In genomic region chr7:16804409-16805028, GRCm38 (mm10) we compare ENCODE assay signal across 9 mouse cellular contexts. TPM values are rescaled to one million over a fixed set of nuclear protein-coding genes. Genes with fewer than 3 reads are reported as not detected.
A peak's percentile ranks its signal among the peaks of the same experiment; 100 is the strongest.
DNase-seq lines count a peak whose midpoint lies in the region; ATAC-seq and TF ChIP-seq lines count a peak whose summit lies in the region.
"Had no signal": no experiment of that assay in that cellular context is flagged by ENCODE, and none has a peak within 500 bp of the region (broad histone marks: within the 10 kb centered on the region; RNA-seq: fewer than 3 reads in every experiment).

No protein-coding gene starts in this region.

- H3K27me3 ChIP-seq in intestine, embryonic 14.5 days (replicated peaks; ENCODE audit: control insufficient read depth, insufficient read depth, low read length): no peaks in the 10 kb centered on the region
- no peaks in the 10 kb centered on the region for H3K27me3 ChIP-seq in intestine, embryonic 15.5 days (replicated peaks)
- H3K27me3 ChIP-seq in ES-Bruce4 (ENCODE audit: control insufficient read depth, insufficient read depth, low read length, poor library complexity, severe bottlenecking): no peaks in the 10 kb centered on the region
- no peaks in the 10 kb centered on the region for H3K27me3 ChIP-seq in forebrain, embryonic 16.5 days (replicated peaks; ENCODE audit: control insufficient read depth, insufficient read depth, low read length)
- no peaks in the 10 kb centered on the region for H3K27me3 ChIP-seq in heart, embryonic 10.5 days (ENCODE audit: insufficient read depth, poor library complexity, severe bottlenecking)
- H3K27me3 ChIP-seq: limb, embryonic 13.5 days had no signal

- no peak overlapping the region for H3K4me2 ChIP-seq in intestine, embryonic 14.5 days (ENCODE audit: low read length)
- no peak overlapping the region for H3K4me2 ChIP-seq in intestine, embryonic 15.5 days (replicated peaks)
- H3K4me2 ChIP-seq in forebrain, embryonic 16.5 days (ENCODE audit: low read length): no peak overlapping the region
- H3K4me2 ChIP-seq: limb, embryonic 13.5 days had no signal

- no peak for DNase-seq in intestine, embryonic 14.5 days (ENCODE audit: low spot score)
- no peak for DNase-seq in ovary, postnatal 14 days (ENCODE audit: low spot score)
- no peak for DNase-seq in heart, embryonic 10.5 days (ENCODE audit: low spot score)
- DNase-seq in frontal cortex, postnatal 36 days (ENCODE audit: low spot score in 2 of 2): no peak

- 0 out of 2 replicates have a peak, but pooled peaks have one; percentile 26 for ATAC-seq in intestine, embryonic 14.5 days (replicated peaks; ENCODE audit: low FRiP score, low TSS enrichment, low read depth)
- ATAC-seq in intestine, embryonic 15.5 days: no peak; the same call in 1 of the 2 replicates
- ATAC-seq in forebrain, embryonic 16.5 days: peak; percentile 33; the same call in 1 of the 2 replicates
- peak; percentile 81 for ATAC-seq in megakaryocyte-erythroid progenitor cell, adult 5-6 weeks (replicated peaks; ENCODE audit: low FRiP score, low TSS enrichment, poor library complexity, severe bottlenecking)

- H3K9ac ChIP-seq in intestine, embryonic 14.5 days (ENCODE audit: low read length): no peak overlapping the region
- no peak overlapping the region for H3K9ac ChIP-seq in intestine, embryonic 15.5 days
- H3K9ac ChIP-seq in ES-Bruce4 (ENCODE audit: low read depth, poor library complexity, severe bottlenecking): no peak overlapping the region
- H3K9ac ChIP-seq in forebrain, embryonic 16.5 days (replicated peaks; ENCODE audit: low read depth, low read length): no peak overlapping the region
- H3K9ac ChIP-seq: limb, embryonic 13.5 days had no signal

- no peak overlapping the region for H3K27ac ChIP-seq in intestine, embryonic 14.5 days (ENCODE audit: low read depth)
- H3K27ac ChIP-seq in intestine, embryonic 15.5 days: no peak overlapping the region
- H3K27ac ChIP-seq in ES-Bruce4 (ENCODE audit: insufficient read depth, low read length): no peak overlapping the region
- H3K27ac ChIP-seq in forebrain, embryonic 16.5 days (ENCODE audit: low read length): no peak overlapping the region
- H3K27ac ChIP-seq in heart, embryonic 10.5 days: no peak overlapping the region
- H3K27ac ChIP-seq: limb, embryonic 13.5 days had no signal

- TF ChIP-seq CTCF in ES-Bruce4 (IDR thresholded peaks at IDR 0.05; ENCODE audit: low read depth, low read length): peak; percentile 17

- TF ChIP-seq POLR2A in ES-Bruce4 (IDR thresholded peaks at IDR 0.05; ENCODE audit: insufficient read depth, low read length): no peak

- H3K9me3 ChIP-seq in intestine, embryonic 14.5 days (ENCODE audit: control insufficient read depth, low read length): no peaks in the 10 kb centered on the region
- H3K9me3 ChIP-seq in intestine, embryonic 15.5 days: no peaks in the 10 kb centered on the region
- no peaks in the 10 kb centered on the region for H3K9me3 ChIP-seq in ES-Bruce4 (replicated peaks; ENCODE audit: control insufficient read depth, insufficient read depth, low read length, poor library complexity, severe bottlenecking)
- H3K9me3 ChIP-seq in forebrain, embryonic 16.5 days (ENCODE audit: control insufficient read depth, low read length): no peaks in the 10 kb centered on the region
- no peaks in the 10 kb centered on the region for H3K9me3 ChIP-seq in heart, embryonic 10.5 days
- H3K9me3 ChIP-seq: limb, embryonic 13.5 days had no signal

- peaks cover 16% of the 10 kb centered on the region for H3K36me3 ChIP-seq in intestine, embryonic 14.5 days (ENCODE audit: control insufficient read depth, insufficient read depth, low read length)
- H3K36me3 ChIP-seq in intestine, embryonic 15.5 days: no peaks in the 10 kb centered on the region
- no peaks in the 10 kb centered on the region for H3K36me3 ChIP-seq in ES-Bruce4 (ENCODE audit: control insufficient read depth, insufficient read depth, low read length, poor library complexity, severe bottlenecking)
- H3K36me3 ChIP-seq in forebrain, embryonic 16.5 days (ENCODE audit: control insufficient read depth, insufficient read depth): no peaks in the 10 kb centered on the region
- H3K36me3 ChIP-seq in heart, embryonic 10.5 days: peaks cover 24% of the 10 kb centered on the region

- H3K4me1 ChIP-seq in intestine, embryonic 14.5 days (replicated peaks; ENCODE audit: control insufficient read depth, insufficient read depth, low read length): no peaks in the 10 kb centered on the region; the same call in 1 of the 2 replicates
- H3K4me1 ChIP-seq in intestine, embryonic 15.5 days (replicated peaks): 0 out of 2 replicates have a peak, but pooled peaks cover 3% of the 10 kb centered on the region
- H3K4me1 ChIP-seq in ES-Bruce4 (ENCODE audit: control insufficient read depth, insufficient read depth, low read length): no peaks in the 10 kb centered on the region
- H3K4me1 ChIP-seq in forebrain, embryonic 16.5 days (replicated peaks; ENCODE audit: control insufficient read depth, insufficient read depth, low read length): 0 out of 2 replicates have a peak, but pooled peaks cover 1% of the 10 kb centered on the region
- H3K4me1 ChIP-seq in heart, embryonic 10.5 days: no peaks in the 10 kb centered on the region

- TF ChIP-seq EP300 in ES-Bruce4 (IDR thresholded peaks at IDR 0.05; ENCODE audit: insufficient read depth, low read depth, low read length): no peak

- no peak overlapping the region for H3K4me3 ChIP-seq in intestine, embryonic 14.5 days (ENCODE audit: low read depth, low read length)
- no peak overlapping the region for H3K4me3 ChIP-seq in intestine, embryonic 15.5 days (replicated peaks)
- H3K4me3 ChIP-seq in ES-Bruce4 (ENCODE audit: low read depth, low read length): no peak overlapping the region
- no peak overlapping the region for H3K4me3 ChIP-seq in forebrain, embryonic 16.5 days (replicated peaks; ENCODE audit: low read length)
- no peak overlapping the region for H3K4me3 ChIP-seq in heart, embryonic 10.5 days
- H3K4me3 ChIP-seq: limb, embryonic 13.5 days had no signal

- 35% methylated on average over 8 of the region's 8 CpGs for WGBS in intestine, embryonic 14.5 days
- WGBS in intestine, embryonic 15.5 days: 38% methylated on average over 8 of the region's 8 CpGs
- WGBS in forebrain, embryonic 16.5 days: 31% methylated on average over 8 of the region's 8 CpGs
- WGBS in heart, embryonic 10.5 days: 32% methylated on average over 8 of the region's 8 CpGs

RNA-seq across cellular contexts. Expression of gene Strn4, which starts 11.2 kb away (rescaled TPM):
- 107 and 111 TPM in 2 replicates for polyA plus RNA-seq in intestine, embryonic 14.5 days (2014; fragmentation: Nextera tagmentation; extraction: Ambion mirVana)
- polyA plus RNA-seq in intestine, embryonic 15.5 days (2015; fragmentation: Nextera tagmentation; extraction: Ambion mirVana): 77.3 and 85.5 TPM in 2 replicates
- 53.5 and 55.5 TPM in 2 replicates for polyA plus RNA-seq in ES-Bruce4 (2011; ENCODE audit: insufficient read depth, insufficient read length, low read depth, missing spikeins)
- 189 and 204 TPM in 2 replicates for polyA plus RNA-seq in forebrain, embryonic 16.5 days (2015; fragmentation: Nextera tagmentation; extraction: Ambion mirVana)
- 62.0 and 66.6 TPM in 2 replicates for total RNA-seq in megakaryocyte-erythroid progenitor cell, adult 5-6 weeks (2014; fragmentation: Nextera tagmentation)
- total RNA-seq in megakaryocyte-erythroid progenitor cell, adult 5-6 weeks (2017): 63.9 and 71.1 TPM in 2 replicates
- polyA plus RNA-seq in heart, embryonic 10.5 days (2016; fragmentation: Nextera tagmentation; extraction: Ambion mirVana): 101 and 107 TPM in 2 replicates

RNA-seq across cellular contexts. Expression of gene Fkrp, which starts 12.0 kb away (rescaled TPM):
- 27.5 and 28.3 TPM in 2 replicates for polyA plus RNA-seq in intestine, embryonic 14.5 days (2014; fragmentation: Nextera tagmentation; extraction: Ambion mirVana)
- 25.1 and 25.6 TPM in 2 replicates for polyA plus RNA-seq in intestine, embryonic 15.5 days (2015; fragmentation: Nextera tagmentation; extraction: Ambion mirVana)
- 14.7 and 17.4 TPM in 2 replicates for polyA plus RNA-seq in ES-Bruce4 (2011; ENCODE audit: insufficient read depth, insufficient read length, low read depth, missing spikeins)
- polyA plus RNA-seq in forebrain, embryonic 16.5 days (2015; fragmentation: Nextera tagmentation; extraction: Ambion mirVana): 23.1 and 29.0 TPM in 2 replicates
- 14.4 and 21.5 TPM in 2 replicates for total RNA-seq in megakaryocyte-erythroid progenitor cell, adult 5-6 weeks (2014; fragmentation: Nextera tagmentation)
- total RNA-seq in megakaryocyte-erythroid progenitor cell, adult 5-6 weeks (2017): 8.9 and 15.8 TPM in 2 replicates
- polyA plus RNA-seq in heart, embryonic 10.5 days (2016; fragmentation: Nextera tagmentation; extraction: Ambion mirVana): 29.5 and 36.7 TPM in 2 replicates

RNA-seq across cellular contexts. Expression of gene Slc1a5, which starts 23.4 kb away (rescaled TPM):
- polyA plus RNA-seq in intestine, embryonic 14.5 days (2014; fragmentation: Nextera tagmentation; extraction: Ambion mirVana): 41.5 and 43.9 TPM in 2 replicates
- polyA plus RNA-seq in intestine, embryonic 15.5 days (2015; fragmentation: Nextera tagmentation; extraction: Ambion mirVana): 61.8 and 64.0 TPM in 2 replicates
- polyA plus RNA-seq in ES-Bruce4 (2011; ENCODE audit: insufficient read depth, insufficient read length, low read depth, missing spikeins): 101 and 108 TPM in 2 replicates
- 9.8 and 10.7 TPM in 2 replicates for polyA plus RNA-seq in forebrain, embryonic 16.5 days (2015; fragmentation: Nextera tagmentation; extraction: Ambion mirVana)
- total RNA-seq in megakaryocyte-erythroid progenitor cell, adult 5-6 weeks (2014; fragmentation: Nextera tagmentation): 102 and 107 TPM in 2 replicates
- 31.8 and 36.1 TPM in 2 replicates for total RNA-seq in megakaryocyte-erythroid progenitor cell, adult 5-6 weeks (2017)
- polyA plus RNA-seq in heart, embryonic 10.5 days (2016; fragmentation: Nextera tagmentation; extraction: Ambion mirVana): 47.0 TPM in 2 replicates

RNA-seq across cellular contexts. Expression of gene Prkd2, which starts 38.2 kb away (rescaled TPM):
- polyA plus RNA-seq in intestine, embryonic 14.5 days (2014; fragmentation: Nextera tagmentation; extraction: Ambion mirVana): 12.0 and 12.8 TPM in 2 replicates
- 9.7 and 12.5 TPM in 2 replicates for polyA plus RNA-seq in intestine, embryonic 15.5 days (2015; fragmentation: Nextera tagmentation; extraction: Ambion mirVana)
- 18.4 and 18.5 TPM in 2 replicates for polyA plus RNA-seq in ES-Bruce4 (2011; ENCODE audit: insufficient read depth, insufficient read length, low read depth, missing spikeins)
- 6.6 TPM in 2 replicates for polyA plus RNA-seq in forebrain, embryonic 16.5 days (2015; fragmentation: Nextera tagmentation; extraction: Ambion mirVana)
- 14.2 and 19.8 TPM in 2 replicates for total RNA-seq in megakaryocyte-erythroid progenitor cell, adult 5-6 weeks (2014; fragmentation: Nextera tagmentation)
- total RNA-seq in megakaryocyte-erythroid progenitor cell, adult 5-6 weeks (2017): 5.2 and 14.9 TPM in 2 replicates
- 8.9 and 9.4 TPM in 2 replicates for polyA plus RNA-seq in heart, embryonic 10.5 days (2016; fragmentation: Nextera tagmentation; extraction: Ambion mirVana)
